Mouse (Mus musculus) embryonic facial prominence, embryonic 13.5 days (tissue): ENCODE data around the gene Oxct1. TPM values are rescaled to one million over a fixed set of nuclear protein-coding genes. Genes with fewer than 3 reads are reported as not detected.

Source experiments
- ATAC-seq: fragments of 200-750 bp; cut with Nextera tagmentation; 2 replicates; pipeline ENCODE4 v1.8.0; 2017; ENCODE audit warnings: low read depth; ENCODE audit not compliant: insufficient number of reproducible peaks, insufficient read depth, low FRiP score, low TSS enrichment
- H3K27ac ChIP-seq: fragments of 300-500 bp; sonication (generic); 2 replicates; pipeline ENCODE4 v1.5.1; 2015; ENCODE audit warnings: moderate library complexity, mild to moderate bottlenecking, inconsistent platforms
- H3K27me3 ChIP-seq: fragments of 300-500 bp; sonication (generic); 2 replicates; pipeline ENCODE4 v1.6.1; 2015; ENCODE audit warnings: mild to moderate bottlenecking, inconsistent platforms
- H3K36me3 ChIP-seq: fragments of 300-500 bp; sonication (generic); 2 replicates; pipeline ENCODE4 v1.6.1; 2015; ENCODE audit warnings: mild to moderate bottlenecking, inconsistent platforms
- H3K4me1 ChIP-seq: fragments of 300-500 bp; sonication (generic); 2 replicates; pipeline ENCODE4 v1.6.1; 2015; ENCODE audit warnings: inconsistent platforms
- H3K4me2 ChIP-seq: fragments of 300-500 bp; sonication (generic); 2 replicates; pipeline ENCODE4 v1.6.1; 2015; ENCODE audit warnings: moderate library complexity, mild to moderate bottlenecking, inconsistent platforms
- H3K4me3 ChIP-seq: fragments of 300-500 bp; sonication (generic); 2 replicates; pipeline ENCODE4 v1.5.1; 2015; ENCODE audit warnings: mild to moderate bottlenecking, inconsistent platforms
- H3K9ac ChIP-seq: fragments of 300-500 bp; sonication (generic); 2 replicates; pipeline ENCODE4 v1.6.1; 2015; ENCODE audit warnings: mild to moderate bottlenecking, inconsistent platforms
- H3K9me3 ChIP-seq: fragments of 300-500 bp; sonication (generic); 2 replicates; pipeline ENCODE4 v1.6.1; 2016; ENCODE audit warnings: inconsistent platforms
- WGBS: fragments of 180-500 bp; shearing (Covaris S2); methylation state at CpG from one replicate; pipeline ENCODE4 v1.1.7; 2015; ENCODE audit warnings: mixed read lengths; 5-methylcytosine and 5-hydroxymethylcytosine counted together
- polyA plus RNA-seq: library from polyadenylated mRNA; unstranded; fragments of >200 nt; fragmentation: Nextera tagmentation; extraction: Ambion mirVana; gene quantifications from 2 replicates; pipeline ENCODE4 v1.2.1, GENCODE M21; 2015

Gene Oxct1
- polyA plus RNA-seq, result 230 and 267 TPM in 2 replicates

DNA sequence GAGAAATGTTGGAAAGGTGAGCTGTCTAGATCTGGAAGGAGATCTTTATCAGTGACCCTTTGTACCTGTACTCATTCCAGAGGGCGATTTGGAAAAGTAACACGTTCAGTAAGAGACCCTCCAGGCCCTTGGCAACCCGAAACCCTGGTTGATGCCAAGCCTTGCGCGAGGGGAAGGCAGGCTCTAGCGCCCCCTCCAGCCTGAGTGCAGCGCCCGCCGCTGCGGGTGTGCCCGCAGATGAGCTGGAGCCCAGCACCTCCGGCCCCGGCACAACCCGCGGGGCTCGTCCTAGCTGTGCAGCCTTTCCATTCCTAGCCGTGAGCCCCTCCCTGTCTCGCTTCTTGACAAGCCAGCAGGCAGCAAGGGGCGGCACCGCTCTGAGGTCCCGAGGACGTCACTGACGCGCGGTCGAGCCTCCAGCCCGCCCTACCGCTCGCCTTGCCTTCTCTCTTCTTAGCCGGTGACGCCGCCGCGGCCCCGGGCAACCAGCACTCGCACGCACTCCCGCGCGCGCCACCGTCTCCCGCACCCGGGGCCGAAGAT is at the start of gene Oxct1:
TSS of gene Oxct1 (plus strand) at position 153 of the 543 bp plus-strand sequence.
- ATAC-seq, result peak; percentile 95
- under 1% methylated on average over 45 of the region's 45 CpGs for WGBS
- Histone ChIP-seq H3K27ac (peak within 1 kb of the TSS; percentile 99), H3K4me3 (peak within 1 kb of the TSS; percentile 79), H3K9ac (peak within 1 kb of the TSS; percentile 86), H3K9me3 (no peaks in the 10 kb centered on the region), H3K27me3 (no peaks in the 10 kb centered on the region), H3K4me1 (peaks cover 22% of the 10 kb centered on the region), H3K36me3 (no peaks in the 10 kb centered on the region), H3K4me2 (peak within 1 kb of the TSS; percentile 66)

DNA sequence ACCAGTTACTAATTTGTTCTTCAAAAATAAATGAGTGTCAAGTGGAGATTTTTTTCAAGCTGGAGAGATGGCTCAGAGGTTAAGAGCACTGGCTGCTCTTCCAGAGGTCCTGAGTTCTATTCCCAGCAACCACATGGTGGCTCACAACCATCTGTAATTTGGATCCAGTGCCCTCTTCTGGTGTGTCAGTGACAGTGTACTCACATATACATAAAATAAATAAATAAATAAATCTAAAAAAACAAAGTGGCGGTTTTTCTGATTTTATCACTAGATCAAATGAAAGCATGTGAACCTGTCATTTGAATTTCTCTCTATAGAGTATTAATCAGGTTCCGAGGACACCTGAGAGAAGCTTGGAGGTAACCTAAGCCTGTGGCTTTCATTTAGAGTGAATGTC is 47.9 kb upstream of the Oxct1 start:
- Histone ChIP-seq H3K27me3 (no peaks in the 10 kb centered on the region), H3K27ac (no peak overlapping the region), H3K4me3 (no peak overlapping the region), H3K9ac (no peak overlapping the region), H3K4me2 (peak overlapping the region; percentile 71), H3K9me3 (no peaks in the 10 kb centered on the region), H3K36me3 (peaks cover 12% of the 10 kb centered on the region; the same call in 1 of the 2 replicates), H3K4me1 (no peaks in the 10 kb centered on the region)
- 89% methylated on average over 2 of the region's 2 CpGs for WGBS
- ATAC-seq, result no peak

DNA sequence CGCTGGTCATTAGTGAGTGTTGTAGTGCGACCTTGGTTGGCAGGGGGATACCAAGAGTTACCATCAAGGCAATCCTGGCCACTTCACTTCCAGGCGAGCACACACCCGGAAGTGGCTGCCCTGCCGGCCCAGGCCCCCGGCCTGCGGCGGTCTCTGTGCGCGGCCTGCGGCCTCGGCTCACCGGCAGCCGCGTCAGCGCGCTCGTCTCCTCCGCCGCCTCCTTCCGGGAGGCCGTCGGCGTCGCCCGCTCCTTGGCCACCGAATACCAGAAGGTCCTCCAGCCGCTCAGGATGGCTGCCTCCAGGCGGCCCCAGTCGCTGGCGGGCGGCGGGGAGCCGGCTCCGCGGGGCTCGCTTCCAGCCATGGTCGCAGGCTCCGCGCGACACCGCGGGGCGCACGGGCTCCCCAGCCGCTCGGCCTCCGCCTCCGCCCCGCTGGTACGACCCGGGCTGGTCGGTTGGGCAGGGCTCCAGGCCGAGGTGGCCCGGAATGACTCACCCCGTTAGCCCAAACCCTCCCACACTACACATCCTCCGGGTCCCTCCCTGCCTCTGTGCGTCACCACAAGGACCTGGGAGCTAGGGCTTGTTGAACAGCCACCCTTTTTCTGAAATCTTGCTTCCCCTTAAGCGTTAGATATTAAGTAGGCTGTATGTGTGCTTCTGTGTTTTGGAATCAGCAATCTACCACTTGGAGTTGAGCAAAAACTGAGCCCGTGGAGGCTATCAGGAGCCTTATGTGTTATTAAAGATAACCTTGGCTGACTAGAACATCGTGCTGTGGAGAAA is 46.9 kb upstream of the Oxct1 start, which contains the start of gene Fbxo4:
TSS of gene Fbxo4 (minus strand) at position 513 of the 788 bp plus-strand sequence.
- peak; percentile 90 for ATAC-seq
- peak within 1 kb of the TSS; percentile 68 for H3K4me3 ChIP-seq
- no peaks in the 10 kb centered on the region for H3K27me3 ChIP-seq
- peak within 1 kb of the TSS; percentile 71 for H3K4me2 ChIP-seq
- peak within 1 kb of the TSS; percentile 93 for H3K27ac ChIP-seq
- peaks cover 17% of the 10 kb centered on the region for H3K36me3 ChIP-seq
- WGBS, result 1% methylated on average over 61 of the region's 61 CpGs
- H3K9me3 ChIP-seq, result no peaks in the 10 kb centered on the region
- peak within 1 kb of the TSS; percentile 95 for H3K9ac ChIP-seq
- no peaks in the 10 kb centered on the region for H3K4me1 ChIP-seq

DNA sequence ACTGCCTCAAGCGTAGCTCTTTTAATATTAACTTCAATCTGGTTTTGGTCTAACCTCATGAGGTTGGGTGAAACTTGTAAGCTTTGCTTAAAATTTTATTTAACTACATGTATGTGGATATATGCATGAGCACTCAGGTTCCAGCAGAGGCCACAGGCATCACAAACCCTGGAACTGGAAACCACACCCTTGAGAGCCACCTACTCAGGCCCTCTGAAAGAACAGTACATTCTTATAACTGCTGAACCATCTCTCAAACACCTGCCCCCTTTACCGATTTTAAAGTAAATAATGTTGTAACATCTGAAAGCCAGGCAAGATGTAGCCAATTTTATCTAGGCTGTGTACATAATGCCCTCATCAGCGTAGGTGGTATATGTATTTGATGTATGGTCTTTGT is 46.3 kb upstream of the Oxct1 start:
- ATAC-seq, result no peak
- Histone ChIP-seq H3K4me3 (peak overlapping the region; percentile 68), H3K27ac (peak overlapping the region; percentile 93)

DNA sequence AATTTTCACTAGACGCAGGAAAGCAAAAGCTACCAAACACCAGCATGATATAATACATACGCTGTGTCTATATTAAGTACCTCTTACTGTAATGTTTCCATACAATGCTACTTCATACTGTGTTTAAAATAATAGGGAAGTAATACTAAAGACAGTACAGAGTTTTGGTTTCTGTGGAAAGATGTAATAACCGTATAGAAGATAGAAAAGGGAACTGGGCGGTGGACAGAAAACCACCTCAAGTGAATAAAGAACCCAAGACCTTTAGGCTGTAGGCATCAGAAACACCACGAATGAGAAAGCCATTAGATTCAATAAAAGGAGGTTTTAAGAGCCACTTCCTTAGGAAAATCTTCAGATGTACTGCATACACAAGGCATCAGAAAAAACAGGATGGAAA is 43.5 kb upstream of the Oxct1 start:
- Histone ChIP-seq H3K27ac (no peak overlapping the region), H3K4me3 (no peak overlapping the region)
- WGBS, result 90% methylated on average over 5 of the region's 5 CpGs

More for the DNA sequence above, 46.3 kb upstream of the Oxct1 start:
- Histone ChIP-seq H3K9me3 (no peaks in the 10 kb centered on the region), H3K36me3 (peaks cover 23% of the 10 kb centered on the region), H3K4me1 (no peaks in the 10 kb centered on the region), H3K9ac (peak overlapping the region; percentile 95; the same call in 1 of the 2 replicates), H3K27me3 (no peaks in the 10 kb centered on the region), H3K4me2 (peak overlapping the region; percentile 71)
- WGBS, result 83% methylated on average over 3 of the region's 3 CpGs

DNA sequence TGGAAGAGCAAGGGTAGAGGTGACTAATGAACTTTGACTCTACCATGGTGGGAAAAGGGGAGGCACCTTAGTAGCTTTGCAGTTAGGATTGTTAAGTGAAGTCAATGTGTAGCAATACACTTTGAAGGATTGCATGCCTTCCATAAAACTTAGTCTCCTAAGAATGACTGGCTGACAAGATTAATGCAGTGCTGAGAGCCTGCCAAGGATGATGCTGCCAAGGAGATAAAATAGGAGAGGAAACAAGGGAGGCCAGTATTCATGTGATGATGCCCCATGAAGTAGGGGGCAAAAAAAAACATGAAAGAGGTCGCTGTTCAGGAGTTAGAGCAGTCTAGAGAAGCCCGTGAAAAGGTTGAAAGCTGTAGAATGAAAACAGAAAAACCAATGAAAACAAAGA is 41.3 kb upstream of the Oxct1 start:
- peaks cover 51% of the 10 kb centered on the region for H3K36me3 ChIP-seq
- no peak overlapping the region for H3K4me2 ChIP-seq
- H3K9ac ChIP-seq, result no peak overlapping the region
- 84% methylated on average over 2 of the region's 2 CpGs for WGBS
- no peak overlapping the region for H3K27ac ChIP-seq
- H3K9me3 ChIP-seq, result no peaks in the 10 kb centered on the region
- no peak for ATAC-seq
- H3K27me3 ChIP-seq, result no peaks in the 10 kb centered on the region
- H3K4me1 ChIP-seq, result no peaks in the 10 kb centered on the region
- H3K4me3 ChIP-seq, result no peak overlapping the region

More for the DNA sequence above, 43.5 kb upstream of the Oxct1 start:
- Histone ChIP-seq H3K9ac (no peak overlapping the region), H3K27me3 (no peaks in the 10 kb centered on the region), H3K4me1 (no peaks in the 10 kb centered on the region), H3K36me3 (peaks cover 39% of the 10 kb centered on the region), H3K4me2 (no peak overlapping the region), H3K9me3 (no peaks in the 10 kb centered on the region)
- ATAC-seq, result no peak

DNA sequence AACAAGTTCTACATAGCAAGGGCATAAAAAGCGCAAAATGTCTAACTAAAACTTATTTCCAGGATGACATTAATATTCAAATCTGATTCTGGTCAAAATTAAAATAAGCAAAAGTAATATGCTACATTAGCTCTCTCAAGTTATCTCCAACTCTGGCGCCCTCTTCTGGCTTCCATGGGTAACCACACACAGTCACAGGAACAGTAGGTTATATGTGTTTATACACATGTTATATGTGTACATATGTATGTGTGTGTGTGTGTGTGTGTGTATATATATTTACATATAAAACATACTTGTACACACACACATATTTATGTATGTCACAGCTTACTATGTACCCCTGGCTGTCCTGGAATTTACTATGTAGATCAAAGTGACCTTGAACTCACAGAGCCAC is 38.2 kb upstream of the Oxct1 start:
- no peak overlapping the region for H3K4me2 ChIP-seq
- no peaks in the 10 kb centered on the region for H3K4me1 ChIP-seq
- no peak overlapping the region for H3K27ac ChIP-seq
- H3K27me3 ChIP-seq, result no peaks in the 10 kb centered on the region
- H3K36me3 ChIP-seq, result peaks cover 67% of the 10 kb centered on the region
- ATAC-seq, result no peak
- 69% methylated on average over 2 of the region's 2 CpGs for WGBS
- H3K4me3 ChIP-seq, result no peak overlapping the region
- H3K9ac ChIP-seq, result no peak overlapping the region
- H3K9me3 ChIP-seq, result no peaks in the 10 kb centered on the region

DNA sequence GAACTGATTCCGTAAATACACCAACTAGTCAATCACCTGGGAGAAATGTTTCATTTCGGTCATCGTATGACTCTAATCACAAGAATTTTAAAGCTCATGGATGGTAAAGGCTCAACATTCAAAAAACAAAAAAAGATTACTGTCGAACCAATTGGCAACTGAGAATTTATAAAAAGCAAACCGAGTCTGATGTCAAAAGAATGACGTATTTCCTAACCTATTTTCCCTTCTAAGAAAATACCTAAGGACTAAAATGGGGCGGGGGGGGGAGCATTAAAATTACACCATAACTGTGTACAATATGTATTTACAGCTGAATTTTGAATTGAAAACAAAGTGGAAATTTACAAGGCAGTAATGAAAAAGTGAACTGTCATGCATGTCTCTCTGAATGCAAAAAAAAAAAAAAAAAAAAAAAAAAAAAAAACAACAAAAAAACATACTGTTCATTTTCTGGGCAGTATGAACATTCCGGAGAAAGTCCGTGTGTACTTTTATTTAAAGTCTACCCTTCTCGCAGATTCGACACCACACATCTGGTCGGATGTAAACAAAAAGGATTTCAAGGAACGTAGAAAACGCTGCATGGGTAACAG is 31.2 kb upstream of the Oxct1 start:
- H3K9me3 ChIP-seq, result no peaks in the 10 kb centered on the region
- WGBS, result 19% methylated on average over 14 of the region's 14 CpGs
- no peak for ATAC-seq

DNA sequence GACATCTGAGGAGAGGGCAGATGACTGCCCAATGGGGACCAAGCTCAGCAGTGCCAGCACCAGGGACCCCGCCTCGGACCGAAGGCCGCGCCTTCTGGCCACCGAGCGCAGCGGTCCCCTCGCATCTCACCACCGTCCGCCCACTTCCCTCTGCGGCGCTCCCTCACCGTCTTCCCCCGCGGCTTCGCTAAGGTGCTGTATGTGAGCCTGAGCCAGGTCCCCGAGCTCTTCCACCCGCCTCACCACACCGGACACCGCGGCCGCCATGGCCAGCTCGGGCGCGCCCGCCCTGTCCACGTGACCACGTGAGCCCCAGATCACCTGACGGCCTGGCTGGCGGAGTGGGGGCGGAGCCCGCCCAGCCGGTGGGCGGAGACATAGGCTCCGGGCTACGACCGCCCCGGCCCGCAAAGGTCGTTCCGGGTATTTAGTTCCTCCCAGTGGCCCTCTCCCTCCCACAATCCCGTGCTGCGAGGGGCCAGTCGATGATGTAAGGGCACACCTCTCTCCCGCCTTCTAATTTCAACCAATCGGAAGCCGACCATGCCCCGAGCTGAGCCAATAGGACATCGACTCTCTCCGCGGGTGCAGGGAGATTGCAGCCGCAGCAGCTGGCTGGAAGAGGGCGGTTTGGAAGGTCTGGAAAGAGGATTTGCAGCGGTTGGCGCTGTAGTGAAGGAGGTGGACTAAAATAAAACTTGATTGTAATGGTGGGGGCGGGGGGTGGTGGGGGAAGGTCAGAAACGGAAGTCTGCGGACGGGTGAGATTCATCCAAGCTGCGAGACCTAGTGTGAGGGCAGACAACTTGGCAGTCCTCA is 30.5 kb upstream of the Oxct1 start, which contains the start of gene AW549877:
TSS of gene AW549877 (minus strand) at position 297 of the 819 bp plus-strand sequence.
- Histone ChIP-seq H3K27ac (peak within 1 kb of the TSS; percentile 95), H3K9me3 (no peaks in the 10 kb centered on the region), H3K4me1 (peaks cover 8% of the 10 kb centered on the region), H3K4me3 (peak within 1 kb of the TSS; percentile 78), H3K27me3 (no peaks in the 10 kb centered on the region), H3K4me2 (peak within 1 kb of the TSS; percentile 74), H3K9ac (peak within 1 kb of the TSS; percentile 86), H3K36me3 (peaks cover 16% of the 10 kb centered on the region)
- WGBS, result 0% methylated on average over 61 of the region's 61 CpGs
- ATAC-seq, result peak; percentile 99

More for the DNA sequence above, 31.2 kb upstream of the Oxct1 start:
- peak overlapping the region; percentile 86 for H3K9ac ChIP-seq
- H3K4me1 ChIP-seq, result peaks cover 8% of the 10 kb centered on the region
- H3K4me2 ChIP-seq, result peak overlapping the region; percentile 74
- peak overlapping the region; percentile 78 for H3K4me3 ChIP-seq
- H3K36me3 ChIP-seq, result peaks cover 23% of the 10 kb centered on the region
- no peaks in the 10 kb centered on the region for H3K27me3 ChIP-seq
- peak overlapping the region; percentile 95 for H3K27ac ChIP-seq

DNA sequence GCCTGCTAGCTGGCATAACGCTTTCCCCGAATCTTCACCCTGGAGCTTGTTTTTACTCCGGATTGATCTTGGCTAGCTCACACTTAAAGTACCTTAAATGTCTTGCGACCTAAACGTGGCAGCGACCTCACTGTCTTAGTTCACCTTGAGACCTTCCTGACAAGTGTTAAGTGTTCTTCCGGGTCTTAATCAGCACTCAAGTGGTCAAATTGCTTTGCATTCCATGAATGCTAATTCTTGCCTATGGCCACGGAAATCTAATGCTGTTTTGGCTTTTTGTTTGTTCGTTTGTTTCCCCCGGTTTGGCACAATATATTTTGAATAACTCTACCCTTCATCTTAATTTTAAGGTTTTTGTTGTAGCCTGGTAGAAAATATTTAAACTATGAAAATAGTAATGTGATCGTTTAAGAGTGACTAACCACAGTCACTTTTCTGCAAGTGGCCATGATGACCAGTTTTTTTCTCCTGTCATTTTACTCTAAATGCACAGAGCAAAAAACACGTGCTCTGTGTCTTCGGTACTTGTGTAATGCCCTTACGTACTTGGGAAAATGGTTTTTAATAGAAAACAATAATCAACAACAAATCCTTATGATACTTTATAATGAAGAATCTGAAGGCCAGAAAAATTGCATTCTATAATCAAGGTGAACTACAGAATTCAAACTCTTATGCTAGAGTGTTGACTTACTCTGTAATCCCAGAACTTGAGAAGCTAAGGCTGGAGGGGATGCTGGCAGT is 29.7 kb upstream of the Oxct1 start:
- 17% methylated on average over 14 of the region's 14 CpGs for WGBS
- peaks cover 8% of the 10 kb centered on the region for H3K36me3 ChIP-seq
- H3K4me1 ChIP-seq, result peaks cover 8% of the 10 kb centered on the region
- peak overlapping the region; percentile 78 for H3K4me3 ChIP-seq
- H3K27ac ChIP-seq, result peak overlapping the region; percentile 95
- no peaks in the 10 kb centered on the region for H3K27me3 ChIP-seq
- H3K4me2 ChIP-seq, result peak overlapping the region; percentile 74
- peak overlapping the region; percentile 73 for H3K9ac ChIP-seq
- H3K9me3 ChIP-seq, result no peaks in the 10 kb centered on the region
- no peak for ATAC-seq
